Mouse (Mus musculus): ENCODE measurements around the gene Spag9.

DNA sequence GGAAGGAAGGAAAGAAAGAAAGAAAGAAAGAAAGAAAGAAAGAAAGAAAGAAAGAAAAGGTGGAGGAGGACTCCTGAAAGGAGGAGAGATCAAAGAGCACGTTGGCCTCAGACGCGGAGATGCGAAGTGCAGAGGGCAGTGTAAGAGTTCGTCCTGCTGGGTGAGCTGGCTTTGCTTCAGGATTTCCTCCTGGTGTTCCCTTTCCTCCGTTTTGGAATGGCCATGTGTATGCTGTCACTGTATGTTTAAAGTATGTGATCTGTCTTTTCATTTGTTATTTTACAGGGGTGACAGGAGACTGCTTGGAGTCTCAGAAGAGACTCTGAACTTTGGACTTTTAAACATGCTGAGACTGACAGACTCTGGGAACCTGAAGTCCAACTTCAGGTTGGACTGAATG, 34.4 kb upstream of the Spag9 start:
- TF ChIP-seq NANOG (IDR thresholded peaks at IDR 0.05; ENCODE audit: borderline replicate concordance, low read length) (no peak), CTCF (conservative IDR thresholded peaks at IDR 0.05; ENCODE audit: low read length) (no peak), POU5F1 (IDR thresholded peaks at IDR 0.05; ENCODE audit: borderline replicate concordance, low read length) (no peak)
